Mouse (Mus musculus) MEL-GATA-1-ER (cell line): ENCODE measurements around the gene Cops7a.
A peak's percentile ranks its signal among the peaks of the same experiment; 100 is the strongest.

ENCODE experiments used
- DNase-seq: peaks from one replicate; pipeline ENCODE4 v3.0.0-alpha.2; 2012; ENCODE audit warnings: low read depth; ENCODE audit errors: extremely low read depth

Cops7a gene

GRCm38 (mm10) chr6:124965088-124965719 is at the start of gene Cops7a:
Gene Cops7a, minus strand, starts transcription at chr6:124965538.
- DNase-seq: peak; percentile 85

DNA sequence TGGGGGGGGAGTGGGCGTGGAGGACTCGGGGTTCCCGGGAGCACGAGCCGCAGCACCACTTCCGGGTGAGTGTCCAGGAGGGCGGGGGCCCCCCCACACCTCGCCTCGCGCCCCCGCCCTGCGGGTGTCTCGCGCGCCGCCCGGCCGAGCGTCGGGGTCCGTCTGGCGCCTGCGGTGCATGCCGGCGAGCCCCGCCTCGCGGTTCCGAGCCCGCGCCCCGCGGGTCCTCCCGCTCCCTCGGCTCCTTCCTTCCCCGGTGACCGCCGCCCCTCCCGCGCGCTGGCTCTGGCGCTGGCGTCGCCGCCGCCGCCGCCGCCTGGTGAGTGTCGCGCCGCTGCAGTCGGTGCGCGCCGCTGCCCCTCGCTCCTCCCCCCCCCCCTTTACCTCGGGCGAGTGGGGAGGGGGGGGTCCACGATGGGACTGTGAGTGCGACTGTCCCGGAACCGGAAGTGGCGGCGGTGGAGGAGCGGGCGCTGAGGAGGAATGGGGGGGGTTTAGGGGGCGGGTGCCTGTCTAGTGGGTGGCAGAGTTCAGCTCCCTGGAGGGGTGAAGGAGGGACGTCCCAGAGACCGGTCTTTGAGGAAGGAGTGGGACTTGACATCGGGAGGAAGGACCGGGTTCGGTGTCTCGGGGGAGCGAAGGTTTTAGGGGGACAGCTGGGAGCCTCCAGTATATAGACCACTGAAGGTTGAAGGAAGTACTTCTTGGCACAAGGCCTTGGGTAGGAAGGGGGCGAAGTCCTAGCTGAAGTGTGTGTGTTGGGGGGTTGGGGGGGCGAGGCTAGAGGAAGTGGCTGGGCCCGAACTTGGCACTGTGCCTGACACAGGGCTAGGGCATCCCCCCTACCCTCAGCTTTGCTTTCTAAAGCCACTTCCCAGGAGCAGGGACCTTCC is 44.1 kb upstream of the Cops7a start:
- peak; percentile 74 for DNase-seq

- no peak for DNase-seq
Measured at GRCm38 (mm10) chr6:125009129-125009180, 43.6 kb upstream of the Cops7a start, which contains the start of gene Zfp384. Gene Zfp384, plus strand, starts transcription at chr6:125009145.

- peak; percentile 98 for DNase-seq
Measured at GRCm38 (mm10) chr6:125008586-125009128, 43.3 kb upstream of the Cops7a start.

- peak; percentile 24 for DNase-seq
Measured at GRCm38 (mm10) chr6:125008060-125008459, 42.7 kb upstream of the Cops7a start.

DNA sequence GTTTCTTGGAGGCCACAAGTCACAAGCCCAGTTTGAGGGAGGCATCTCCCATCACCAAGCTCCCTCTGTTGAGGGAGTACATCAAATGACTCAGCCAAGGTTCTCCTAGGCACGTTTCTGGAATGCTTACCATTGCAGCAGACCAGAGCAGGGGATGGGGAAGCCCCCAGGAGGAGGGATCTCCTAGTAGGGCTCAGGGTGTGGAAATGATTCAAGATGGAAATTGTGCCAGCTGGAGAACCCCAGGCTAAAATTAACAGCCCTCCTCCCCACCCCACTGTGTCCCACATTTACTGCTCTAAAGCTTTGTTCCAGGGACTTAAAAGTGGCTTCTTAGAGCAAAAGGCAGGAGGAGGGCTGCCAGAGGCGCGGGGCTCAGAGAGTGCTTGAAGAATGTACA is 39.7 kb upstream of the Cops7a start:
- DNase-seq: no peak

DNA sequence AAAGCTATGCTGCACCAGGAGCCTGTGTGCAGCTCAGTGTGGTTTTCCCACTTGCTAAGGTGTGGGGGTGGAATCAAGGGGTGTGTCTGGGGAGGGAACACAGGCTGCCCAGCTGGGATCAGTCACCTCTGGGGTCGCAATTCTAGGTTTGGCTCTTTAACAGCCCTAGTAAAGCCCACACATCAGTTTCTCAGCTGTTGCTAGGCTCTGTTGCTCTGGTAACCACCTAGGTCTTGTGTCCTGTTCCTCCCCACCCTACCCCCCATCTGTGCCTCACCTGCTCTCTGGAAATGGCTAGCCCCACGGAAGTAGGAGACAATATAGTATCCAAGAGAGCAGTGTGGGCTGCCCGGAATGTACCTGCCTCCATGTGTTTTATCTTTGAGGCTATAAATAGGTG is 38.4 kb upstream of the Cops7a start:
- DNase-seq: no peak

- no peak for DNase-seq
Measured at GRCm38 (mm10) chr6:124999546-124999945, 34.2 kb upstream of the Cops7a start.

- no peak for DNase-seq
Measured at GRCm38 (mm10) chr6:124999091-124999490, 33.8 kb upstream of the Cops7a start.

GRCm38 (mm10) chr6:124998066-124998465 is 32.7 kb upstream of the Cops7a start:
- no peak for DNase-seq

GRCm38 (mm10) chr6:124996551-124997501 is 31.5 kb upstream of the Cops7a start, which contains the start of gene Pianp:
Gene Pianp, plus strand, starts transcription at chr6:124996694.
- DNase-seq: no peak

DNA sequence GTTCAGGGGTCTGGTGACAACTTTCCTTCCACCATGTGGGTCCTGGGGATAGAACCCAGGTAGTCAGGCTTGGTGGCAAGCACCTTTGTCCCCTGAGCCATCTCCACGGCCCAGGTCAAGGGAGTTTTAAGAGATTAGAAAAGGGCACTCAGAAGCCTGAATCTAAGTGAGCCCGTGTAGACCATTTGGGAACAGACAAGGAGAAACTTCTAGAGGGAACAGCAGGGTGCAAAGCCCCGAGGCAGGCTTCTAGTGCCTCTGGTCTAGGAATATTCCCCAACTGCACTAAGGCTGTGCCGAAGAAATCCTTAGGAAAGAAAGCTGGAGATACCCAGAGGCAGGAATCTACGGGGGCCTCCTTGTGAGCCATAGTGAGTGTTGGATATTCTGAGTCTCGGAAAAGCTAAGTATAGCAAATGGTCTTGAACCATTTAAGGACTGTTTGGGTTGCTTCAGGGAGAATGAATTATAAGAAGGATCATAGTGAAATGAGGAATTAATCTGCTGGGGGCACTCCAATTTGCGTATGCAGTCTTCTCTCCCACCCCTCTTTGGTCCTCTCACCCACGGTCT is 30.6 kb upstream of the Cops7a start:
- DNase-seq: no peak

DNA sequence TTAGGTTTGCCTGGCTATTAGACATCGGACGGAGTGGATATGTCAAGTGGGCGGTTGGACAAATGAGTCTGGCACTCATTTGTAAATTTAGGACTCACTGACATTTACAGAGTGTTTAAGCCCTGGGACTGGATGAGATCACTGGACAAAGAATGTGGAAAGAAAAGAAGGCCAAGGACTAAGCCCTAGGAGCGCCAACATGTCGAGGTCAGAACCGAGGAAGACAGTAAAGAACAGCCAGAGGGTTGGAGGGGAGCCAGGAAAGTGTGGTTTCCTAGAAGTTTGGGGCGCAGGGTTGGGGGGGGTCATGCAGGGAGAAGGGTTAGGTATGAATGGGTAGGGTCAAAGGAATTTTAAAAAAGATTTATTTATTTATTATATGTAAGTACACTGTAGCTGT is 29.9 kb upstream of the Cops7a start:
- DNase-seq: no peak

DNA sequence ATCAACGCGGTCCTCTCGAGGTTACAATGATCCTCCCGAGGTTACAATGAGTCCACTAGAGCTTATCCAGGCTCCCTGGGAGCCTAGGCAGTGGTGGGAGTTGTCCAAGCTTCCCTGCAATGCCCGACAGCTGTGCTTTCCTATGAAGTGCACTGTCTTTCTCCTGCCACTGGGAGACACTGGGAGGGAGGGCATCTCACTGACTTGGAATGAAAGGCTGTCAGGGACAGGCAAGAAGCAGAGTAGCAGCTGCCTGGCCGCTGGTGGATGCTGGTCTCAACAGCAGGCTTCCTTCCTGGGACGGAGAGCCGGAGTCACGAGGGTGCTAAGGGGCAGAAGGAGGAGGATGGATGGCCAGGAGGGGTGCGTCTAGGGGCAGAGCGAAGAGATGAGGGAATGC is 28.5 kb upstream of the Cops7a start:
- no peak for DNase-seq

GRCm38 (mm10) chr6:124993365-124993764 is 28.0 kb upstream of the Cops7a start:
- no peak for DNase-seq

GRCm38 (mm10) chr6:124992241-124992640 is 26.9 kb upstream of the Cops7a start:
- no peak for DNase-seq

- DNase-seq: peak; percentile 44
Measured at GRCm38 (mm10) chr6:124967766-124968165, 2.4 kb upstream of the Cops7a start.

DNA sequence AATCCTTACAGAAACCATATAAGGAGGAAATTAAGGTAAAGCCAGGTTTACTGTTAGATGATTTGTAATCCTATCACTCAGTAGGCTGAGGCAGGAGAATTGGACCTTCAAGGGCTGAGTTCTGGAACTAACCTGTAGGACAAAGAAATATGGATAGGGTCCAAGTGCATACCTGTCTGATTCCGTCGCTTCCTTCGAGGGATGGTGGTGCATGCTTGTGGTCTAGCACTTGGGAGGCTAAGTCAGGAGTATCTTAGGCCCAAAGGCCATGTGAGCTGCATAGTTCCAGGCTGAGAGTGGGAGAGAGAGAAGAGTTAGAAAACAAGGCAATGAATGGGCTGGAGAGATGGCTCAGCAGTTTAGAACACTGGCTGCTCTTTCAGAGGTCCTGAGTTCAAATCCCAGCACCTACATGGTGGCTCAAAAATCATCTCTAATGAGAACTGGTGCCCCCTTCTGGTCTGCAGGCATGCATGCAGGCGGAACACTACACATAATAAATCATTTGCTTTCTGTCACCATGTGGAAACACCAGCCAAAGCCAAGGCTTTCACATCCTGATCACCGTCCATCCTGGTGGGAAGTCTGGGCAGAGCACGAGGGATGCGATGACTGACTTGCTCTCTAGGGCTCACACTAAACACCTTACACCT is 1.3 kb upstream of the Cops7a start:
- peak; percentile 13 for DNase-seq

- peak; percentile 16 for DNase-seq
Measured at GRCm38 (mm10) chr6:124965747-124966146, 409 bp upstream of the Cops7a start.

DNA sequence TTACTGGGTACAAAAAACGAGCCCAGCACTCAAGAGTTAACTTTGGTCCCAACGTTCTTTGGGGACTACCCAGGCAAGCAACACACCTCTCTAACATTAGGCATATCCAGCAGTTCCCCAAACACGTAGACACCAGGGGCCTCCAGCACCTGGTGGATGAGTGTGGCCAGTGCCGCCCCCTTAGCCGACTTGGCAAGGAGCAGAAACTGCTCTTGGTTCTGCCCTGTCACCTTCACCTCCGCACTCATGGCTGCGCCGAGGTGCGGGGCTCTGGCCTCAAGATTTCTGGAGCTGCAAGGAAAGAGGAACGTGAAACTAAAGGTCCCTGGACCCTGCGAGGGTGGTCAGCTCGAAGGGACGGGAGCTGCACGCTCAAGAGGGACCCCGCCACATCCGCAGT is 700 bp downstream of the Cops7a start:
- peak; percentile 12 for DNase-seq

- no peak for DNase-seq
Measured at GRCm38 (mm10) chr6:124961021-124961420, 4.3 kb downstream of the Cops7a start.
